In the genomic region with DNA sequence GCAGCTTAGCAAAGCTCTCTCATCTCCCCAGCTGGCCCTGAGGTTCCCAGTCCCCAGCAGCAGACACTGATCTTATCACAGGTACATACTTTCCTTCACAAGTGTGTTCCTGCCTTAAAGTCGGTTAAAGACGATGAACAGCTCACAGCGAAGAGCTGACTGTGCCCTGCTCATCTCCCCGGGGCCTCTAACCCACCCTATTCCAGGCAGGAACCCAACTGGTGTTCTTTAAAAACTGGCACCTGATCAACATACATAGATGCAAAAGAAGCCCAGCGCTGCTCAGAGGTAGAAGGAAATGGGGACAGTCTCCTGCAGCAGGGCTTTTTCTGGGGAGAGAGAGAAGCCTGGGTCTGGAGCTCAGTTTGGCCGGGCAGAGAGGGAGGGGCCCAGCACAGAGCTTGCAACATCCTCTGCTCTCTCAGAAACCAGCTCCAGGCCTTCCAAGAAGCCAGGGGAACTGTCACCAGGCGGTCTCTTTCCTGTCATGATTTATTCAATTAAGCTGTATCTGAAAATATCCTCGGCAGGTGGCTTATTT, we compare ENCODE assay signal across 9 mouse cellular contexts. TPM values are rescaled to one million over a fixed set of nuclear protein-coding genes. Genes with fewer than 3 reads are reported as not detected.
DNase-seq lines count a peak whose midpoint lies in the region; ATAC-seq and TF ChIP-seq lines count a peak whose summit lies in the region.
"Had no signal": no experiment of that assay in that cellular context is flagged by ENCODE, and none has a peak within 500 bp of the region (broad histone marks: within the 10 kb centered on the region; RNA-seq: fewer than 3 reads in every experiment).

No protein-coding gene starts in this region.

- ATAC-seq in heart, postnatal 0 days (ENCODE audit: insufficient read depth, low read depth), result no peak
- ATAC-seq in CD4-positive, CD25-positive, alpha-beta regulatory T cell, adult 4 months, result peak; percentile 55
- peak; percentile 80 for ATAC-seq in hindbrain, embryonic 16.5 days

- H3K4me2 ChIP-seq in heart, postnatal 0 days (ENCODE audit: low read depth, low read length), result no peak overlapping the region; the same call in 1 of the 2 replicates
- H3K4me2 ChIP-seq in hindbrain, embryonic 16.5 days (ENCODE audit: low read length), result no peak overlapping the region
- H3K4me2 ChIP-seq in myocyte (ENCODE audit: low read depth), result no peak overlapping the region

- no peaks in the 10 kb centered on the region for H3K79me2 ChIP-seq in myocyte (ENCODE audit: control insufficient read depth, insufficient read depth)

- no peak for TF ChIP-seq CTCF in heart, postnatal 0 days (IDR thresholded peaks at IDR 0.05; ENCODE audit: low read depth)

- WGBS in heart, postnatal 0 days, result 23% methylated on average over 8 of the region's 8 CpGs
- 38% methylated on average over 8 of the region's 8 CpGs for WGBS in hindbrain, embryonic 16.5 days

- peak overlapping the region; percentile 25; the same call in 1 of the 2 replicates for H3K27ac ChIP-seq in heart, postnatal 0 days (ENCODE audit: low read depth)
- H3K27ac ChIP-seq in hindbrain, embryonic 16.5 days (ENCODE audit: low read depth, low read length), result no peak overlapping the region
- H3K27ac ChIP-seq: liver, embryonic 14.5 days had no signal

- no peak overlapping the region for H3K4me3 ChIP-seq in heart, postnatal 0 days (ENCODE audit: low read depth, low read length)
- H3K4me3 ChIP-seq in hindbrain, embryonic 16.5 days (ENCODE audit: low read length), result no peak overlapping the region
- no peak overlapping the region for H3K4me3 ChIP-seq in myocyte

- H3K4me1 ChIP-seq in heart, postnatal 0 days (ENCODE audit: control insufficient read depth, insufficient read depth), result no peaks in the 10 kb centered on the region
- H3K4me1 ChIP-seq in hindbrain, embryonic 16.5 days (ENCODE audit: control insufficient read depth, insufficient read depth, low read depth, low read length), result no peaks in the 10 kb centered on the region; the same call in none of the 2 replicates

- DNase-seq in heart, postnatal 0 days (ENCODE audit: low spot score), result no peak
- DNase-seq in heart, adult 9 months (ENCODE audit: low spot score in 2 of 2), result no peak
- peak; percentile 67 for DNase-seq in brain, adult 2 months (ENCODE audit: low read depth, low spot score)
- no peak for DNase-seq in ovary, postnatal 10 days (ENCODE audit: low spot score)
- no peak for DNase-seq in testis, postnatal 14 days (ENCODE audit: low spot score)

- no peak overlapping the region; the same call in 1 of the 2 replicates for H3K9ac ChIP-seq in heart, postnatal 0 days (replicated peaks; ENCODE audit: low read depth, low read length)
- H3K9ac ChIP-seq in hindbrain, embryonic 16.5 days (ENCODE audit: low read depth, low read length), result no peak overlapping the region
- H3K9ac ChIP-seq: liver, embryonic 14.5 days had no signal

- no peak for TF ChIP-seq EP300 in heart, postnatal 0 days (IDR thresholded peaks at IDR 0.05; ENCODE audit: low read depth)

- no peaks in the 10 kb centered on the region for H3K36me3 ChIP-seq in heart, postnatal 0 days (replicated peaks; ENCODE audit: control insufficient read depth, insufficient read depth, low read length)
- H3K36me3 ChIP-seq in hindbrain, embryonic 16.5 days (ENCODE audit: control insufficient read depth, insufficient read depth, low read length), result no peaks in the 10 kb centered on the region
- no peaks in the 10 kb centered on the region for H3K36me3 ChIP-seq in myocyte (ENCODE audit: control insufficient read depth, insufficient read depth)

- no peak for TF ChIP-seq POLR2A in myocyte (IDR thresholded peaks at IDR 0.05; ENCODE audit: insufficient read length, low read depth)

- no peaks in the 10 kb centered on the region for H3K27me3 ChIP-seq in heart, postnatal 0 days (ENCODE audit: control insufficient read depth, insufficient read depth, low read length)
- H3K27me3 ChIP-seq in hindbrain, embryonic 16.5 days (replicated peaks; ENCODE audit: control insufficient read depth, insufficient read depth, low read length), result no peaks in the 10 kb centered on the region
- H3K27me3 ChIP-seq in myocyte (ENCODE audit: control insufficient read depth, insufficient read depth, insufficient read length), result no peaks in the 10 kb centered on the region

- H3K9me3 ChIP-seq in heart, postnatal 0 days (replicated peaks; ENCODE audit: control insufficient read depth, low read length), result no peaks in the 10 kb centered on the region
- H3K9me3 ChIP-seq in hindbrain, embryonic 16.5 days (ENCODE audit: control insufficient read depth, low read length), result no peaks in the 10 kb centered on the region

- no peak overlapping the region for H3ac ChIP-seq in myocyte (ENCODE audit: control insufficient read depth, insufficient read length)

TF ChIP-seq in myocyte, 11 proteins besides CTCF, POLR2A, EP300 and RAD21:
- TF ChIP-seq CEBPB (IDR thresholded peaks at IDR 0.05; ENCODE audit: insufficient read depth, poor library complexity, severe bottlenecking) (0 out of 2 replicates have a peak, but pooled peaks have one; percentile 5), SRF (IDR thresholded peaks at IDR 0.05; ENCODE audit: control insufficient read depth, insufficient read length, low read depth) (no peak), TCF3 (IDR thresholded peaks at IDR 0.05; ENCODE audit: insufficient read length, low read depth) (no peak)

RNA-seq across cellular contexts. Expression of a gene that starts 30.4 kb away (rescaled TPM):
- total RNA-seq in heart, postnatal 0 days (2014; rRNA removed; ENCODE audit: low replicate concordance), result 6.3 and 12.5 TPM in 2 replicates
- 3.6 and 4.4 TPM in 2 replicates for polyA plus RNA-seq in heart, postnatal 0 days (2015; fragmentation: Nextera tagmentation; extraction: Ambion mirVana)
- polyA plus RNA-seq in CD4-positive, CD25-positive, alpha-beta regulatory T cell, adult 4 months (2017; shearing (Covaris generic)), result 100 to 1,000 TPM; 107 to 154 TPM
- polyA plus RNA-seq in hindbrain, embryonic 16.5 days (2015; fragmentation: Nextera tagmentation; extraction: Ambion mirVana), result 10.2 and 18.7 TPM in 2 replicates
- polyA plus RNA-seq in myocyte (2012; fragmentation: generic; extraction: Trizol), result not detected

RNA-seq across cellular contexts. Expression of a gene that starts 54.0 kb away (rescaled TPM):
- total RNA-seq in heart, postnatal 0 days (2014; rRNA removed; ENCODE audit: low replicate concordance), result 44.9 and 48.6 TPM in 2 replicates
- polyA plus RNA-seq in heart, postnatal 0 days (2015; fragmentation: Nextera tagmentation; extraction: Ambion mirVana), result 114 and 121 TPM in 2 replicates
- 1 to 10 TPM; 3.7 to 5.2 TPM for polyA plus RNA-seq in CD4-positive, CD25-positive, alpha-beta regulatory T cell, adult 4 months (2017; shearing (Covaris generic))
- polyA plus RNA-seq in hindbrain, embryonic 16.5 days (2015; fragmentation: Nextera tagmentation; extraction: Ambion mirVana), result 12.8 and 18.6 TPM in 2 replicates
- polyA plus RNA-seq in myocyte (2012; fragmentation: generic; extraction: Trizol), result 17.0 TPM
